Mouse (Mus musculus) myocyte (in vitro differentiated cells): ENCODE results near the gene Cebpg.

Source experiments
- CEBPB ChIP-seq: IDR thresholded peaks from 2 replicates; pipeline ENCODE4 v1.6.1; 2011; ENCODE audit warnings: mild to moderate bottlenecking, moderate library complexity; ENCODE audit not compliant: poor library complexity, insufficient read depth, severe bottlenecking
- E2F4 ChIP-seq: IDR thresholded peaks from one replicate; pipeline ENCODE4 v1.6.1; 2011; ENCODE audit warnings: mild to moderate bottlenecking, control low read depth, moderate library complexity; ENCODE audit not compliant: insufficient read depth
- MAX ChIP-seq: IDR thresholded peaks from one replicate; pipeline ENCODE4 v1.6.1; 2011; ENCODE audit warnings: low read depth, mild to moderate bottlenecking, control low read depth
- MYOD1 ChIP-seq, 3 experiments: IDR thresholded peaks; one replicate each; pipeline ENCODE4 v1.6.1; 2011; ENCODE audit warnings: control low read depth in 2 of 3, low read depth in 2 of 3, mild to moderate bottlenecking in 2 of 3, moderate library complexity in 1 of 3; ENCODE audit not compliant: insufficient read length in 2 of 3, control insufficient read depth in 1 of 3
- MYOG ChIP-seq, 3 experiments: IDR thresholded peaks; one replicate each; pipeline ENCODE4 v1.6.1; 2011; ENCODE audit warnings: control low read depth in 2 of 3, low read depth in 2 of 3, mild to moderate bottlenecking in 2 of 3; ENCODE audit not compliant: insufficient read length in 2 of 3, control insufficient read depth in 1 of 3, insufficient read depth in 1 of 3
- POLR2A ChIP-seq: IDR thresholded peaks from one replicate; pipeline ENCODE4 v1.6.1; 2011; ENCODE audit warnings: low read depth, mild to moderate bottlenecking, control low read depth, moderate library complexity; ENCODE audit not compliant: insufficient read length
- POLR2AphosphoS2 ChIP-seq: IDR thresholded peaks from one replicate; pipeline ENCODE4 v1.6.1; 2011; ENCODE audit warnings: low read depth, control low read depth; ENCODE audit not compliant: insufficient read length
- REST ChIP-seq: IDR thresholded peaks from one replicate; pipeline ENCODE4 v1.6.1; 2011; ENCODE audit warnings: mild to moderate bottlenecking, control low read depth, moderate library complexity; ENCODE audit not compliant: insufficient read depth, insufficient read length
- SRF ChIP-seq: IDR thresholded peaks from one replicate; pipeline ENCODE4 v1.6.1; 2011; ENCODE audit warnings: low read depth; ENCODE audit not compliant: control insufficient read depth, insufficient read length
- TCF12 ChIP-seq: IDR thresholded peaks from one replicate; pipeline ENCODE4 v1.6.1; 2011; ENCODE audit warnings: mild to moderate bottlenecking, control low read depth; ENCODE audit not compliant: poor library complexity, insufficient read depth, severe bottlenecking
- USF1 ChIP-seq: IDR thresholded peaks from one replicate; pipeline ENCODE4 v1.6.1; 2011; ENCODE audit warnings: low read depth, mild to moderate bottlenecking, control low read depth, moderate library complexity

- TF ChIP-seq E2F4 (no peak), MYOG (IDR thresholded peaks at IDR 0.05; ENCODE audit: control insufficient read depth in 1 of 3, insufficient read depth in 1 of 3, insufficient read length in 2 of 3, low read depth in 2 of 3) (no peak), POLR2A (no peak), CEBPB (no peak), MYOD1 (IDR thresholded peaks at IDR 0.05; ENCODE audit: control insufficient read depth in 1 of 3, insufficient read length in 2 of 3, low read depth in 2 of 3) (no peak), MAX (no peak), USF1 (no peak), TCF12 (no peak), SRF (no peak), POLR2AphosphoS2 (no peak), REST (no peak)
Observed at GRCm38 (mm10) chr7:35099528-35099927, 43.2 kb upstream of the Cebpg start.
